In genomic region chr12:72417762-72418161, GRCm38 (mm10) we compare ENCODE assay signal across 9 mouse cellular contexts. TPM values are rescaled to one million over a fixed set of nuclear protein-coding genes. Genes with fewer than 3 reads are reported as not detected.
DNase-seq lines count a peak whose midpoint lies in the region; ATAC-seq and TF ChIP-seq lines count a peak whose summit lies in the region.
"Had no signal": no experiment of that assay in that cellular context is flagged by ENCODE, and none has a peak within 500 bp of the region (broad histone marks: within the 10 kb centered on the region; RNA-seq: fewer than 3 reads in every experiment).

No protein-coding gene starts in this region.

- no peak for ATAC-seq in intestine, postnatal 0 days
- ATAC-seq in intestine, embryonic 16.5 days, result no peak
- ATAC-seq in activated CD4-positive, CD25-positive, alpha-beta regulatory T cell, adult 4 months, result no peak

- TF ChIP-seq POLR2A in thymus, adult 2 months (IDR thresholded peaks at IDR 0.05; ENCODE audit: control insufficient read depth, extremely low read depth, insufficient read depth, low read length, poor library complexity), result no peak
- TF ChIP-seq POLR2A in cortical plate, adult 2 months (IDR thresholded peaks at IDR 0.05; ENCODE audit: extremely low read depth, insufficient read depth, low read length), result no peak

- no peak overlapping the region for H3K27ac ChIP-seq in intestine, postnatal 0 days (ENCODE audit: low read depth, low read length)
- no peak overlapping the region for H3K27ac ChIP-seq in intestine, embryonic 16.5 days (ENCODE audit: low read length)
- no peak overlapping the region for H3K27ac ChIP-seq in thymus, adult 2 months (ENCODE audit: control insufficient read depth, insufficient read depth, low read length)
- H3K27ac ChIP-seq in cortical plate, adult 2 months (ENCODE audit: insufficient read depth, low read length), result no peak overlapping the region
- H3K27ac ChIP-seq in heart, embryonic 10.5 days, result no peak overlapping the region
- H3K27ac ChIP-seq: liver, embryonic 13.5 days had no signal

- no peaks in the 10 kb centered on the region for H3K9me3 ChIP-seq in intestine, postnatal 0 days (ENCODE audit: control insufficient read depth)
- no peaks in the 10 kb centered on the region for H3K9me3 ChIP-seq in intestine, embryonic 16.5 days (ENCODE audit: control insufficient read depth, low read length)
- H3K9me3 ChIP-seq in heart, embryonic 10.5 days, result no peaks in the 10 kb centered on the region
- H3K9me3 ChIP-seq: liver, embryonic 13.5 days had no signal

- 35% methylated on average over 3 of the region's 3 CpGs for WGBS in intestine, postnatal 0 days
- 34% methylated on average over 3 of the region's 3 CpGs for WGBS in intestine, embryonic 16.5 days
- 41% methylated on average over 3 of the region's 3 CpGs for WGBS in thymus, adult 2 months
- 33% methylated on average over 3 of the region's 3 CpGs for WGBS in heart, embryonic 10.5 days

- H3K4me2 ChIP-seq in intestine, postnatal 0 days (replicated peaks; ENCODE audit: low read depth), result no peak overlapping the region
- H3K4me2 ChIP-seq in intestine, embryonic 16.5 days (ENCODE audit: low read depth, low read length), result no peak overlapping the region
- H3K4me2 ChIP-seq: liver, embryonic 13.5 days had no signal

- H3K4me3 ChIP-seq in intestine, postnatal 0 days (ENCODE audit: low read depth, low read length), result no peak overlapping the region
- H3K4me3 ChIP-seq in intestine, embryonic 16.5 days (ENCODE audit: low read length), result no peak overlapping the region
- H3K4me3 ChIP-seq in thymus, adult 2 months (ENCODE audit: control insufficient read depth, insufficient read depth, low read length), result no peak overlapping the region
- no peak overlapping the region for H3K4me3 ChIP-seq in cortical plate, adult 2 months (ENCODE audit: insufficient read depth, low read length)
- H3K4me3 ChIP-seq in heart, embryonic 10.5 days, result no peak overlapping the region
- H3K4me3 ChIP-seq: liver, embryonic 13.5 days had no signal

- H3K27me3 ChIP-seq in intestine, postnatal 0 days (replicated peaks; ENCODE audit: control insufficient read depth, insufficient read depth, low read length), result no peaks in the 10 kb centered on the region
- H3K27me3 ChIP-seq in intestine, embryonic 16.5 days (replicated peaks; ENCODE audit: control insufficient read depth, insufficient read depth, low read length), result no peaks in the 10 kb centered on the region
- no peaks in the 10 kb centered on the region for H3K27me3 ChIP-seq in thymus, adult 2 months (ENCODE audit: control insufficient read depth, insufficient read depth, low read length)
- no peaks in the 10 kb centered on the region for H3K27me3 ChIP-seq in heart, embryonic 10.5 days (ENCODE audit: insufficient read depth, poor library complexity, severe bottlenecking)
- H3K27me3 ChIP-seq: liver, embryonic 13.5 days had no signal

- H3K4me1 ChIP-seq in intestine, postnatal 0 days (replicated peaks; ENCODE audit: control insufficient read depth, insufficient read depth, low read length), result no peaks in the 10 kb centered on the region
- H3K4me1 ChIP-seq in intestine, embryonic 16.5 days (ENCODE audit: control insufficient read depth, insufficient read depth, low read length), result no peaks in the 10 kb centered on the region
- H3K4me1 ChIP-seq in thymus, adult 2 months (replicated peaks; ENCODE audit: control insufficient read depth, insufficient read depth, low read length), result no peaks in the 10 kb centered on the region
- H3K4me1 ChIP-seq in cortical plate, adult 2 months (ENCODE audit: control insufficient read depth, insufficient read depth, low read length), result no peaks in the 10 kb centered on the region
- H3K4me1 ChIP-seq in heart, embryonic 10.5 days, result no peaks in the 10 kb centered on the region
- H3K4me1 ChIP-seq: liver, embryonic 13.5 days had no signal

- H3K9ac ChIP-seq in intestine, postnatal 0 days (ENCODE audit: low read depth, low read length), result no peak overlapping the region
- H3K9ac ChIP-seq in intestine, embryonic 16.5 days (ENCODE audit: low read depth, low read length), result no peak overlapping the region
- H3K9ac ChIP-seq: liver, embryonic 13.5 days had no signal

- peak; percentile 12 for DNase-seq in thymus, postnatal 4 days
- DNase-seq in thymus, adult 2 months, result no peak
- no peak for DNase-seq in heart, embryonic 10.5 days (ENCODE audit: low spot score)
- no peak for DNase-seq in kidney, adult 8-10 months
- DNase-seq: liver, embryonic 13.5 days had no signal

- H3K36me3 ChIP-seq in intestine, postnatal 0 days (ENCODE audit: control insufficient read depth, insufficient read depth), result no peaks in the 10 kb centered on the region
- H3K36me3 ChIP-seq in intestine, embryonic 16.5 days (ENCODE audit: control insufficient read depth, insufficient read depth, low read length), result no peaks in the 10 kb centered on the region
- no peaks in the 10 kb centered on the region for H3K36me3 ChIP-seq in thymus, adult 2 months (ENCODE audit: control insufficient read depth, insufficient read depth, low read length)
- no peaks in the 10 kb centered on the region for H3K36me3 ChIP-seq in heart, embryonic 10.5 days
- H3K36me3 ChIP-seq: liver, embryonic 13.5 days had no signal

- TF ChIP-seq CTCF in intestine, postnatal 0 days (IDR thresholded peaks at IDR 0.05; ENCODE audit: low read depth), result peak; percentile 61
- no peak for TF ChIP-seq CTCF in thymus, adult 2 months (IDR thresholded peaks at IDR 0.05; ENCODE audit: borderline replicate concordance, control insufficient read depth, extremely low read depth, insufficient read depth, low read length, poor library complexity)
- peak; percentile 70 for TF ChIP-seq CTCF in cortical plate, adult 2 months (IDR thresholded peaks at IDR 0.05; ENCODE audit: extremely low read depth, insufficient read depth, low read length)

RNA-seq across cellular contexts. Expression of gene Rtn1, which starts 8.9 kb away (rescaled TPM):
- polyA plus RNA-seq in intestine, postnatal 0 days (2015; fragmentation: Nextera tagmentation; extraction: Ambion mirVana), result 55.0 and 57.3 TPM in 2 replicates
- polyA plus RNA-seq in intestine, embryonic 16.5 days (2015; fragmentation: Nextera tagmentation; extraction: Ambion mirVana), result 65.6 and 69.3 TPM in 2 replicates
- polyA plus RNA-seq in thymus, adult 2 months (2012; rRNA removed), result 1.6 and 1.9 TPM in 2 replicates
- polyA plus RNA-seq in cortical plate, adult 2 months (2012; rRNA removed), result 1,289 and 1,308 TPM in 2 replicates
- under 1 TPM in 1 of 2 experiments, not detected in 1; 0.12 TPM for polyA plus RNA-seq in activated CD4-positive, CD25-positive, alpha-beta regulatory T cell, adult 4 months (2017; shearing (Covaris generic))
- polyA plus RNA-seq in heart, embryonic 10.5 days (2016; fragmentation: Nextera tagmentation; extraction: Ambion mirVana), result 13.8 and 15.2 TPM in 2 replicates

RNA-seq across cellular contexts. Expression of gene Lrrc9, which starts 23.9 kb away (rescaled TPM):
- 0.05 and 0.14 TPM in 2 replicates for polyA plus RNA-seq in intestine, postnatal 0 days (2015; fragmentation: Nextera tagmentation; extraction: Ambion mirVana)
- polyA plus RNA-seq in intestine, embryonic 16.5 days (2015; fragmentation: Nextera tagmentation; extraction: Ambion mirVana), result 0.13 TPM in 2 replicates
- polyA plus RNA-seq in thymus, adult 2 months (2012; rRNA removed), result 0.14 and 0.18 TPM in 2 replicates
- 0.62 and 0.79 TPM in 2 replicates for polyA plus RNA-seq in cortical plate, adult 2 months (2012; rRNA removed)
- not detected for polyA plus RNA-seq in activated CD4-positive, CD25-positive, alpha-beta regulatory T cell, adult 4 months (2017; shearing (Covaris generic))
- polyA plus RNA-seq in heart, embryonic 10.5 days (2016; fragmentation: Nextera tagmentation; extraction: Ambion mirVana), result 1.2 and 1.4 TPM in 2 replicates

Comparison
In these comparisons a context has a peak if more than half of its experiments do, and no peak if none do; other contexts are left out.
1. RNA of gene Rtn1, which starts 8.9 kb away (polyA plus RNA-seq): 1,289 to 1,308 TPM in cortical plate, adult 2 months; 65.6 to 69.3 TPM in intestine, embryonic 16.5 days, 55.0 to 57.3 TPM in intestine, postnatal 0 days, 13.8 to 15.2 TPM in heart, embryonic 10.5 days, 1.6 to 1.9 TPM in thymus, adult 2 months and 0.12 TPM in activated CD4-positive, CD25-positive, alpha-beta regulatory T cell, adult 4 months; every median in the first group is over 10 times any median in the second.